Mouse (Mus musculus) liver, embryonic 15.5 days (tissue): ENCODE results near the gene Fgd4. TPM values are rescaled to one million over a fixed set of nuclear protein-coding genes. Genes with fewer than 3 reads are reported as not detected.

Source experiments
- ATAC-seq: fragments of 200-750 bp; cut with Nextera tagmentation; 2 replicates; pipeline ENCODE4 v1.8.0; 2017; ENCODE audit warnings: moderate number of reproducible peaks, mild to moderate bottlenecking, moderate library complexity; ENCODE audit not compliant: insufficient read depth
- H3K27ac ChIP-seq: fragments of 300-500 bp; sonication (generic); replicated peaks from 2 replicates; pipeline ENCODE4 v1.5.1; 2015; ENCODE audit warnings: mild to moderate bottlenecking, inconsistent platforms
- H3K27me3 ChIP-seq: fragments of 300-500 bp; sonication (generic); 2 replicates; pipeline ENCODE4 v1.6.1; 2015; ENCODE audit warnings: mild to moderate bottlenecking, inconsistent platforms
- H3K36me3 ChIP-seq: fragments of 300-500 bp; sonication (generic); replicated peaks from 2 replicates; pipeline ENCODE4 v1.6.1; 2015; ENCODE audit warnings: moderate library complexity, mild to moderate bottlenecking, inconsistent platforms
- H3K4me1 ChIP-seq: fragments of 300-500 bp; sonication (generic); replicated peaks from 2 replicates; pipeline ENCODE4 v1.6.1; 2015; ENCODE audit warnings: inconsistent platforms
- H3K4me2 ChIP-seq: fragments of 300-500 bp; sonication (generic); 2 replicates; pipeline ENCODE4 v1.6.1; 2015; ENCODE audit warnings: moderate library complexity, mild to moderate bottlenecking, inconsistent platforms
- H3K4me3 ChIP-seq: fragments of 300-500 bp; sonication (generic); replicated peaks from 2 replicates; pipeline ENCODE4 v1.5.1; 2015; ENCODE audit warnings: mild to moderate bottlenecking, inconsistent platforms
- H3K9ac ChIP-seq: fragments of 300-500 bp; sonication (generic); 2 replicates; pipeline ENCODE4 v1.6.1; 2015; ENCODE audit warnings: moderate library complexity, mild to moderate bottlenecking, inconsistent platforms
- H3K9me3 ChIP-seq: fragments of 300-500 bp; sonication (generic); replicated peaks from 2 replicates; pipeline ENCODE4 v1.6.1; 2016; ENCODE audit warnings: inconsistent platforms
- WGBS: fragments of 180-500 bp; shearing (Covaris S2); methylation state at CpG from one replicate; pipeline ENCODE4 v1.1.7; 2015; ENCODE audit warnings: mixed read lengths; ENCODE audit not compliant: insufficient replicate concordance; 5-methylcytosine and 5-hydroxymethylcytosine counted together
- polyA plus RNA-seq: library from polyadenylated mRNA; unstranded; fragments of >200 nt; fragmentation: Nextera tagmentation; extraction: Ambion mirVana; gene quantifications from 2 replicates; pipeline ENCODE4 v1.2.1, GENCODE M21; 2015

Fgd4 gene
- polyA plus RNA-seq = 2.2 and 2.6 TPM in 2 replicates

- Histone ChIP-seq H3K4me1 (no peaks in the 10 kb centered on the region), H3K27me3 (peaks cover 31% of the 10 kb centered on the region), H3K9ac (peak within 1 kb of the TSS; percentile 35; the same call in 1 of the 2 replicates), H3K36me3 (no peaks in the 10 kb centered on the region), H3K4me2 (peak within 1 kb of the TSS; percentile 75), H3K4me3 (peak within 1 kb of the TSS; percentile 60), H3K27ac (peak within 1 kb of the TSS; percentile 55; the same call in 1 of the 2 replicates), H3K9me3 (no peaks in the 10 kb centered on the region)
- WGBS = 35% methylated on average over 5 of the region's 5 CpGs
- no peak for ATAC-seq
Measured at GRCm38 (mm10) chr16:16600461-16600860, at the start of gene Fgd4. TSS of gene Fgd4 (minus strand) at chr16:16600549.

DNA sequence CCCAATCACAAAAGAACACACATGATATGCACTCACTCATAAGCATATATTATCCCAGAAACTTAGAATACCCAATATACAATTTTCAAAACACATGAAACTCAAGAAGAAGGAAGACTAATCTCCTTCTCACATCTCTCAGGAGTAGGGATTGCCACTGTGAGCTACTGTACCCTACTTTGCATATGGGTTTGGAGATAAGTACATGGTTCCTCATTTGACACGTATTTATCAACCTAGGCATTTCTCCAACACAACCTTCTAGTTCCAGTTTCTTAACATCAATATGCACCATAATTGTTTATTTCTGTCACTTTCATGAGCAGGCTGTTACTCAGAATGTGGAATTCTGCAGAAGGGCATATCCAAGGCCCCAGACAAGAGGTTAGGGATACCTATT lies 44.8 kb upstream of the Fgd4 start:
- no peak overlapping the region for H3K4me3 ChIP-seq
- no peaks in the 10 kb centered on the region for H3K36me3 ChIP-seq
- no peak overlapping the region for H3K9ac ChIP-seq
- WGBS = 13% methylated on average over 1 of the region's 1 CpGs
- H3K9me3 ChIP-seq = no peaks in the 10 kb centered on the region
- H3K27ac ChIP-seq = no peak overlapping the region
- H3K27me3 ChIP-seq = no peaks in the 10 kb centered on the region
- H3K4me1 ChIP-seq = no peaks in the 10 kb centered on the region
- no peak for ATAC-seq
- no peak overlapping the region for H3K4me2 ChIP-seq

GRCm38 (mm10) chr16:16633730-16634129 lies 33.4 kb upstream of the Fgd4 start:
- Histone ChIP-seq H3K27ac (no peak overlapping the region), H3K9ac (no peak overlapping the region), H3K36me3 (no peaks in the 10 kb centered on the region), H3K9me3 (0 out of 2 replicates have a peak, but pooled peaks cover 3% of the 10 kb centered on the region), H3K4me1 (no peaks in the 10 kb centered on the region), H3K27me3 (no peaks in the 10 kb centered on the region), H3K4me2 (no peak overlapping the region), H3K4me3 (no peak overlapping the region)
- ATAC-seq = no peak

- 1% methylated on average over 72 of the region's 77 CpGs for WGBS
- Histone ChIP-seq H3K9me3 (no peaks in the 10 kb centered on the region), H3K27me3 (peaks cover 31% of the 10 kb centered on the region), H3K4me3 (peak overlapping the region; percentile 60), H3K4me1 (no peaks in the 10 kb centered on the region), H3K4me2 (peak overlapping the region; percentile 75), H3K9ac (peak overlapping the region; percentile 35; the same call in 1 of the 2 replicates), H3K27ac (peak overlapping the region; percentile 55; the same call in 1 of the 2 replicates), H3K36me3 (no peaks in the 10 kb centered on the region)
- ATAC-seq = peak; percentile 80
Measured at GRCm38 (mm10) chr16:16599586-16600401, 555 bp downstream of the Fgd4 start.

- Histone ChIP-seq H3K4me3 (no peak overlapping the region), H3K27ac (no peak overlapping the region), H3K36me3 (no peaks in the 10 kb centered on the region), H3K4me2 (no peak overlapping the region), H3K9ac (no peak overlapping the region), H3K9me3 (no peaks in the 10 kb centered on the region), H3K27me3 (peaks cover 31% of the 10 kb centered on the region), H3K4me1 (no peaks in the 10 kb centered on the region)
- no peak for ATAC-seq
Measured at GRCm38 (mm10) chr16:16596582-16596981, 3.8 kb downstream of the Fgd4 start.

DNA sequence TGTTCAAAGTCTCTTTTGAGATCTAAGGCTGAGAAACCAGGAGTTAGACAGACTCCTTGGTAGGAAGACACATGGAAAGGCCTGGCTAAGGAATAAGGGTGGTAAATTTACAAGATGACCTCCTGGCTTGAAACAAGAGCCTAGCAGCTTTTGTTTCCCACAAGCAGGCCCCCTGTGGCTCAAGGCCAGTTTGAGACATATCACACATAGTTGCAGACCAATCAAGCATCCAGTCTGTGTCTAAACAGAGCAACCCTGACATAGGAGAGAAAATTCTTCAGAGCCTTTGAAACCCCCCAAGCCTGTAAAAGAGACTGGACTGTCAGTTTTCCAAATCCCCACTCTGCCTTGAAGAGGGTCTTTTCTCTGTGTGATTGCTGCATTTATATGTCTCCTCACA lies 7.7 kb downstream of the Fgd4 start:
- Histone ChIP-seq H3K4me3 (no peak overlapping the region), H3K27ac (no peak overlapping the region), H3K4me1 (no peaks in the 10 kb centered on the region), H3K27me3 (no peaks in the 10 kb centered on the region), H3K4me2 (no peak overlapping the region), H3K9me3 (no peaks in the 10 kb centered on the region), H3K36me3 (no peaks in the 10 kb centered on the region), H3K9ac (no peak overlapping the region)
- no peak for ATAC-seq

DNA sequence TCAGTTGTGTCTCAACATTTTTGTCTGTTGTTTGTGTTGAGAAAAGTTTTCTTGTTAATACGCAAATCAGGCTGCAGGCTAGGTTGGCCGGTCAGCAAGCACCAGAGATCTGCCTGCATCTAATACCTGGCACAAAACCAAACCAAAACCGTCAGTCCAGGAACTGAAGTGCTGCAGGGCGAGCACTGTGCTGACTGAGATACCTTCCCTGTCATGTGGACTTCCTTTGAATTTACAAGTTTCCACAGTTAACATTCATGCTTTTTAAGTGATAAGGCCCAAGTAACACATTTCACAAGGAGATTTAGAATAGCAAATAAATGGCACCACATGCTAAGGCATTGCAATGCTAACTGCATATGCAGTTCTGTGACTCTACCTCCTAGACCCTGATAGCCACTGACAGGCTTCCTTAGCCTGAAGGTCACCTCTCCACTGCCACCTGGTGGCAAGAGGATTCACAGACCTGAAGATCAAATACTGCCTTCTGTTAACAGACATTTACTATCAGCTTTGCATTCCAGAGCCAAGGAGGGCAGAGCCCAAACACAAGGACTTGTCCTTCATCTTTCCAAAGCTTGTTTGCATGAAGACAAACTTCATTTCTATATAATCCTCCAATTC lies 15.8 kb downstream of the Fgd4 start:
- no peak overlapping the region for H3K9ac ChIP-seq
- no peaks in the 10 kb centered on the region for H3K4me1 ChIP-seq
- H3K4me2 ChIP-seq = no peak overlapping the region
- no peak overlapping the region for H3K27ac ChIP-seq
- 62% methylated on average over 4 of the region's 4 CpGs for WGBS
- no peaks in the 10 kb centered on the region for H3K27me3 ChIP-seq
- ATAC-seq = no peak
- no peaks in the 10 kb centered on the region for H3K36me3 ChIP-seq
- H3K4me3 ChIP-seq = no peak overlapping the region
- no peaks in the 10 kb centered on the region for H3K9me3 ChIP-seq

DNA sequence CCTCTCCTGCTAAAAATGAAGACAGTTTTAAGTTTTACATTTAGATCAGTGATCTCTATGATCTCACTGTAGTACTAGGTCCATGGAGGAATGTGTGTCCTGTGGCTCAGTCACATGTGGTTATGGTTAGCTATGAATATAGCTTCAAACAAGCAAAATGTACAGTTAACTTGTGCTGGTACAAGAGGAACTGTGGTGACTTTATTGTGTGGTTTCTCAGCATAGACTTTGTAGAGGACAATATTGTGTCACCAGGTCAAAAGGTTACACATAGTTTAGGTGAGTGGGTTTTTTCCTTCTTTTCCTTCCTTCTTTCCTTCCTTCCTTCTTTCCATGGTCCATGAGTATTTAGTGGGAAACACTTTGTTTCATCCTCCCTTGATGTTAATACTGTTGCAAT lies 23.8 kb downstream of the Fgd4 start:
- Histone ChIP-seq H3K9me3 (no peaks in the 10 kb centered on the region), H3K27me3 (no peaks in the 10 kb centered on the region)

DNA sequence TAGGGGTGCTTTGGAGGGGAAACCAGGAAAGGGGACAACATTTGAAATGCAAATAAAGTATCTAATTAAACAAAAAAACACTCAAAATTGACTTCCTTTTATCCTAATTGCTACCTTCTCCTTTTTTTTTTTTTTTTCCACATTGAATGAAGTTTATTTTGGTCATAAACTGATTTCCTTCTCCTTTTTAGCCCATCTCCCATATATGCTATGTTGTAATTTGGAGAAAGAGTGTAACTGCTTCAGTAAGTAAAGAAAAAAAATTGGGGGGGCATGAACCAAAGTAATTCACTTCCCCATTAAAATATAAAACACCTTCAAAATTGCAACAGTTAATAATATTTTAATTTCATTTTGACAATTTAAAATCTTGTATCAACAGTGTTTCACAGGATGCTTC lies 25.8 kb downstream of the Fgd4 start:
- H3K36me3 ChIP-seq = no peaks in the 10 kb centered on the region
- H3K4me3 ChIP-seq = no peak overlapping the region
- ATAC-seq = no peak
- no peaks in the 10 kb centered on the region for H3K27me3 ChIP-seq
- H3K4me1 ChIP-seq = no peaks in the 10 kb centered on the region
- H3K27ac ChIP-seq = no peak overlapping the region
- no peak overlapping the region for H3K4me2 ChIP-seq
- H3K9ac ChIP-seq = no peak overlapping the region
- no peaks in the 10 kb centered on the region for H3K9me3 ChIP-seq

More for the DNA sequence above, 23.8 kb downstream of the Fgd4 start:
- no peaks in the 10 kb centered on the region for H3K36me3 ChIP-seq
- H3K27ac ChIP-seq = no peak overlapping the region
- no peak overlapping the region for H3K4me3 ChIP-seq
- H3K4me2 ChIP-seq = no peak overlapping the region
- no peaks in the 10 kb centered on the region for H3K4me1 ChIP-seq
- no peak for ATAC-seq
- no peak overlapping the region for H3K9ac ChIP-seq

DNA sequence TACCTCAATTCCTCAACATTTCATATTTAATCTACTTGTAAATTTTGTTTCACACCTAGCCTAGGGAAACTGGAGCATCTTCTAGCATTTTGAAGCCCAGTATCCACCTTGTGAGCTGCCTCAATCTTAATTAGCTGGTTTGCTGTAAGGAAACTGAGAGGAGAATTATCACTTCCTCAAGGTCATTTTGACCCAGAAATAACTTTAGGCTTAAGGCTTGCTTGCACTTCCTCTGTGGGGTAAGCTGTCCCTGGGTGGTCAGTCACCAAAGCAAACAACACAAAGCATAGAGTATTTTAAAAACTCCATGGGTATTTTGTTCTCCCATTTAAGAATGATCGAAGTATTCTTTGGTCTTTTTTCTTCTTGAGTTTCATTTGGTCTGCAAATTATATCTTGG lies 27.2 kb downstream of the Fgd4 start:
- Histone ChIP-seq H3K27me3 (no peaks in the 10 kb centered on the region), H3K9me3 (no peaks in the 10 kb centered on the region), H3K4me3 (no peak overlapping the region), H3K4me2 (no peak overlapping the region), H3K4me1 (no peaks in the 10 kb centered on the region), H3K36me3 (no peaks in the 10 kb centered on the region), H3K27ac (no peak overlapping the region; the same call in 1 of the 2 replicates), H3K9ac (no peak overlapping the region)
- ATAC-seq = no peak
- 64% methylated on average over 1 of the region's 1 CpGs for WGBS

- H3K4me3 ChIP-seq = 0 out of 2 replicates have a peak overlapping the region, but pooled peaks have one; percentile 14
- no peak for ATAC-seq
- no peak overlapping the region for H3K4me2 ChIP-seq
- no peaks in the 10 kb centered on the region for H3K36me3 ChIP-seq
- WGBS = 35% methylated on average over 3 of the region's 3 CpGs
- H3K27me3 ChIP-seq = no peaks in the 10 kb centered on the region
- H3K9me3 ChIP-seq = no peaks in the 10 kb centered on the region
- H3K27ac ChIP-seq = no peak overlapping the region
- H3K4me1 ChIP-seq = no peaks in the 10 kb centered on the region
- H3K9ac ChIP-seq = no peak overlapping the region
Measured at GRCm38 (mm10) chr16:16571356-16571755, 29.0 kb downstream of the Fgd4 start.

DNA sequence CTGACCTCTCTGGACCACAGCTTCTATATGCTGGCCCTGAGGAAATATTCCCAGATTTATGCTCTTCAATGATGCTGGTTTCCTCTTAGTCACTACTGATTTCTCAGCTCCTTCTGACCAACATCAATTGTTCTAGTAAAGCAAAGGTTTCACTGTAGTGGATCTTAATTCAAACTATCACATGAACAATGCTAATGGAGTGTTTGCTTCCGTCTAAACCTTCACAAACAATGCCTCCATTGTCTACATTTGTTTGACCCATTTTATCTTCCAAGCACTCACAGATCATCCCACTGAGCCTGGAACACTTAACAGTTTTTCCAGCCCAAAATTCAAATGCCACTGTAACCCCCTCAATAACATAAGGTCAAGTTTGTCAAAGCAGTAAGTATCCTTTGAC lies 33.6 kb downstream of the Fgd4 start:
- no peak for ATAC-seq
- no peaks in the 10 kb centered on the region for H3K4me1 ChIP-seq
- WGBS = 46% methylated on average over 1 of the region's 1 CpGs
- H3K4me3 ChIP-seq = no peak overlapping the region
- no peaks in the 10 kb centered on the region for H3K9me3 ChIP-seq
- no peak overlapping the region for H3K4me2 ChIP-seq
- no peaks in the 10 kb centered on the region for H3K36me3 ChIP-seq
- no peak overlapping the region for H3K9ac ChIP-seq
- no peak overlapping the region for H3K27ac ChIP-seq
- no peaks in the 10 kb centered on the region for H3K27me3 ChIP-seq
